Mouse (Mus musculus): ENCODE data around the gene Snx1. TPM values are rescaled to one million over a fixed set of nuclear protein-coding genes. Genes with fewer than 3 reads are reported as not detected.

The Snx1 gene
- 58.6 and 70.5 TPM in 2 replicates for polyA plus RNA-seq (2011; ENCODE audit: insufficient read length, low read depth, missing spikeins)

DNA sequence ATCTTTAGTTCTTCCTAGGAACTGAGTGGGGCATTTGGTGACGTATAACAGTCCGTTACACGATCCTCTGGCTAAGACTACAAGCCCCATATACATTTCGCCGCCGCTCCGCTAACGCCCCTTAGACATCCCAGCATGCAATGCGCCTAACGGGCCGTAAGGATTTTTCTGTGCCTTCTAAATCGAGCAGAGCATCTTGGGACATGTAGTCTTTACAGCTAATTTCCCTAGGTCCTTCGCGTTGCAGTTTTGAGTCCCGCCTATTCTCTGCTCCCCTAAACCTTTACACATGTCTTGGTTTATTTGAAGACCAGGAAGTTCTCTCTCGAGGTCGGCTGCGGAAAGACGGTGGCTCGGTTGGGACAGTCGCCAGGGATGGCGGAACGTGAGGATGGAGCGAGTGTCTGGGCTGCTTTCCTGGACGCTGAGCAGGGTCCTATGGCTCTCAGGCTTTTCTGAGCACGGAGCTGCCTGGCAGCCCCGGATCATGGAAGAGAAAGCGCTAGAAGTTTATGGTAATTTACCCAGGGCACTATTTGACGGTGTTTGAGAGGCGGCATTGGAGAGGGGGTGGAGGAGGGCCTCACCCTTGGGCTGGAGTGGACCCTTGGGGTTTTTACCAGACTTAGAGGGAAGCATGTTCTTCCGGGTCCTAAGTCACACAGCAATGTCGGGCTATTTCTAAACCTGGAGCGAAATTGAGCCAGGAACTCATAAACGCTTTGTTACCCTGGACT, at the start of gene Snx1, which contains the start of gene Ciao2a:
TSS of gene Snx1 (minus strand) at position 132 of the 737 bp plus-strand sequence.
TSS of gene Ciao2a (plus strand) at position 156 of the 737 bp plus-strand sequence.
- Histone ChIP-seq H3K4me1 (ENCODE audit: control insufficient read depth, insufficient read depth, low read length) (no peaks in the 10 kb centered on the region), H3K27ac (ENCODE audit: insufficient read depth, low read length) (peak within 1 kb of the TSS; percentile 67), H3K4me3 (ENCODE audit: insufficient read depth, low read length) (peak within 1 kb of the TSS; percentile 49)
- TF ChIP-seq CTCF (IDR thresholded peaks at IDR 0.05; ENCODE audit: borderline replicate concordance, insufficient read depth, low read length), result no peak
- TF ChIP-seq POLR2A (IDR thresholded peaks at IDR 0.05; ENCODE audit: low read depth, low read length), result peak; percentile 55

DNA sequence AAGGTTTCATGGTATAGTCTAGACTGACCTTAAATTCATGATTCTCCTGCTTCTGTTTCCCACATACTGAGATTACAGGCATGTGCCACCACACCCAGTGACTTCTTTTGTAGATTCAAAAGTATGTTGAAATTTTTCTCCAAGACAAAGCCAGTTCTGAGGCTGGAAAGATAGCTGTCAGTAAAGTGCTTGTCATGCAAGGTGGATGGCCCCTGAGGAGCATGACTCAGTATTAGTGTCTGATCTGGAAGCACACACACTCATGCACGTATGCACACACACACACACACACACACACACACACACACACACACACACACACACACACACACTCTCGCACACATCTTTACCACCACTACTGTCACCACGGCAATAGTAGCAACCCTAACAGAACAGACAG, 48.6 kb upstream of the Snx1 start:
- no peaks in the 10 kb centered on the region for H3K4me1 ChIP-seq (ENCODE audit: control insufficient read depth, insufficient read depth, low read length)
- no peak for TF ChIP-seq POLR2A (IDR thresholded peaks at IDR 0.05; ENCODE audit: low read depth, low read length)
- TF ChIP-seq CTCF (IDR thresholded peaks at IDR 0.05; ENCODE audit: borderline replicate concordance, insufficient read depth, low read length), result no peak
- no peak overlapping the region for H3K4me3 ChIP-seq (ENCODE audit: insufficient read depth, low read length)
- no peak overlapping the region for H3K27ac ChIP-seq (ENCODE audit: insufficient read depth, low read length)

DNA sequence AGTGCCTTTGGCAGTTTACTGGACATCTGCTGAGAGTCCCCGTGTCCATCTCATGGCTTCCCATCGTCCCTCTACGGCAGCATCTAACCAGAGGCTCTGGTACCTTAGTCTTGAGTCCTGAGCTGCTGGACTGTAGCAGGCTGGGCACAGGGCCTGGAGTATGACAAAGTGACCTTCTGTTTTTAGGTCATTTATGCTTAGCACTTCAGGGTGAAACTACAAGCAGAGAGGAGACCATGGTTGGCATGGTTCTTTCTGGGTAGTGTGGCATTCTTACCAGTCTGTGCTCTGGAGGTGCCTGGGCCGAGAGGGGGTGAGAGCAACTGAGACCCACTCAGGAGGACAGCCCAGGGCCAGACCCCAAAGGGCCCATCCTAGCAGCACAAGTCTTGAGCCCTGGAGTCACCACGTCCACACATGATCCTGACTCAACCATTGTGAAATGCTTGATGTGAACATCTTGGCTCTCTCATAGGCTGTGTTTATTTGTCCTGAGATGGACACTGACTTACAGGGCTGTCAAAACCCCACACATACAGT, 47.0 kb upstream of the Snx1 start:
- no peak for TF ChIP-seq CTCF (IDR thresholded peaks at IDR 0.05; ENCODE audit: borderline replicate concordance, insufficient read depth, low read length)
- TF ChIP-seq POLR2A (IDR thresholded peaks at IDR 0.05; ENCODE audit: low read depth, low read length), result no peak
- no peaks in the 10 kb centered on the region for H3K4me1 ChIP-seq (ENCODE audit: control insufficient read depth, insufficient read depth, low read length)
- no peak overlapping the region for H3K4me3 ChIP-seq (ENCODE audit: insufficient read depth, low read length)
- no peak overlapping the region for H3K27ac ChIP-seq (ENCODE audit: insufficient read depth, low read length)

DNA sequence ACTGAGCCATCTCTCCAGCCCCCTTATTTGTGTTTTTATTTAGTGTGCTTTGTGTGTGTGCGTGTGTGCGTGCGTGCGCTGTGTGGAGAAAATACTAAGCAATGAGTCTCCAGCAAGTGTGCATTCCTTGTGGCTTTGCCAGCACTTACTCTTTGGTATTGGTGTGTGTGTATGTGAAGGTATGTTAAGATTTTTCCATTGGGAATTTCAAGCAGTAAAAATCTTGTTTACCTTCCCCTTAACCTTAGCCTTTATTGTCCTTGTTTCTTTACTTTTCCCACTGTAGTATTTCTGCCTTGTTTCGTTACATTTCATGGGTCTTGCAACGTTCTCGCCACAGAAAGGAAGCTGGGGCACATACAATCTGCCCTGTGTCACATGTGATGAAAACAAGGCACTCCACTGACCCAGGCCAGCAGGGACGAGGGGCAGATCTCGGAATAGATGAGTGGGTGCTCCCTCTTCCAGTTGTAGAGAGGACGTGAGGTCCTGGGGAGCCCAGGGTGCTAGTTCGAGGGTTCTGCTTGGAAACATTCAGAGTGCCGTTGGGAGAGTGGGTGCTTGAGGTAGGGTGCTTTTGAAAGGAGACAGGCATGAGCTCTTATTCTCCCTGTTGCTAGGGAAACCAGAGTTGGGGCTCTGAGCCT, 45.0 kb upstream of the Snx1 start:
- H3K4me1 ChIP-seq (ENCODE audit: control insufficient read depth, insufficient read depth, low read length), result no peaks in the 10 kb centered on the region
- TF ChIP-seq CTCF (IDR thresholded peaks at IDR 0.05; ENCODE audit: borderline replicate concordance, insufficient read depth, low read length), result no peak
- TF ChIP-seq POLR2A (IDR thresholded peaks at IDR 0.05; ENCODE audit: low read depth, low read length), result no peak
- no peak overlapping the region for H3K4me3 ChIP-seq (ENCODE audit: insufficient read depth, low read length)
- no peak overlapping the region for H3K27ac ChIP-seq (ENCODE audit: insufficient read depth, low read length)

DNA sequence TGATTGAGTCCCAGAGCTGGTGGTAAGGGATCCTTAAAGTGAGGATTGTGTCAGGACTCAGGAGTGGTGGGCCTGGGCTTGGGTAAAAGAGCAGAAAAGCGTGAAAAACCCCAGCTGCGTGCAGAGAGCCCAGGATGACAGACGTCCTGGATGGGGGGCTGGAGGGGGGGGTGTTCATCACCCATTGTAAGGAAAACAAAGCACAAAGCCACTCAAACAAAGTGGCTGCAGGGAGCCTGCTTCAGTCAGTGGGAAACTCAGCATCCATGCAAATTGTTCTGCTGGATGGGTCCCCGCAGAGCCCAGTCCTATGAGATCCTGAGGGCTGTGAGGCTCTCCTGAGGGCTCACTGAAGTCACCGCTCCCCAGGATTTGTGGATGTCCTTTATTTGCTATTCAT, 44.1 kb upstream of the Snx1 start:
- TF ChIP-seq POLR2A (IDR thresholded peaks at IDR 0.05; ENCODE audit: low read depth, low read length) (no peak), CTCF (IDR thresholded peaks at IDR 0.05; ENCODE audit: borderline replicate concordance, insufficient read depth, low read length) (no peak)
- H3K4me1 ChIP-seq (ENCODE audit: control insufficient read depth, insufficient read depth, low read length), result no peaks in the 10 kb centered on the region
- no peak overlapping the region for H3K4me3 ChIP-seq (ENCODE audit: insufficient read depth, low read length)
- H3K27ac ChIP-seq (ENCODE audit: insufficient read depth, low read length), result no peak overlapping the region

DNA sequence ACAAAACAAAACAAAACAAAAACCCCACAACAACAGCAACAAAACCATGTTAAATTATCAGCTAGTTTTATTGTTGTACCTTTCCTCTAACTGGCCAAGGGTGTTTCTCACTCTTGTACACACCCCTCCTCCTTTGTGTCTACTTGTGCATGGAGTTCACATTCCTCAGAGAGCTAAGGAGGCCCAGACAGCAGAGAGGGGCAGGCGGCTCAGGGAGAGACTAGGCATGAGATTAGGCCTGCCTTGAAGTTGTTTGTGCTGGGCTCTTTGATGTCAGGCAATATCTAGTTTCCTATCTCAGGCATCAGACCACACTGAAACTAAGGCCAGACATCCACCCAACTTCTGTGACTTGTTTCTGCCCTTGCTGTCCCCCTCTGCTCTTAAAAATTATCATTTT, 41.8 kb upstream of the Snx1 start:
- H3K4me3 ChIP-seq (ENCODE audit: insufficient read depth, low read length), result no peak overlapping the region
- TF ChIP-seq CTCF (IDR thresholded peaks at IDR 0.05; ENCODE audit: borderline replicate concordance, insufficient read depth, low read length) (no peak), POLR2A (IDR thresholded peaks at IDR 0.05; ENCODE audit: low read depth, low read length) (no peak)
- H3K4me1 ChIP-seq (ENCODE audit: control insufficient read depth, insufficient read depth, low read length), result no peaks in the 10 kb centered on the region
- H3K27ac ChIP-seq (ENCODE audit: insufficient read depth, low read length), result no peak overlapping the region

DNA sequence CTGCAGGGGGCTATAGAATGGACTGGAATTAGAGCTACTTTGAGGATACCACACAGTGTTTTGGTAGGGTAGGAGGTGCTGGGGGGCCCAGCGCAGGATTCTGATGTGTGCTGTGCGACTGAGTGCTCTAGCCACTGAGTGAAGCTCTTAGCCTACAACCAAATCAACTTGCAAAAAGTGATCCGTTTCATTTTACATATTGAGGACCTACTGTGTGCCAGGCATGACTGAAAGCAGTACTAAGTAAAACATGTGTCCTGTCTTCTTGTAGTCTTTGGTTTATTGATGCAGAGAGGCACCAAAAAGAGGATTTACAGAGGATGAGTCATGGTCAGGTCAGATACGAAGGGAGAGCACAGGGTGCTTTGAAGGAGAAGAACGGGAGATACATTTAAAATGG, 40.8 kb upstream of the Snx1 start:
- H3K4me1 ChIP-seq (ENCODE audit: control insufficient read depth, insufficient read depth, low read length), result no peaks in the 10 kb centered on the region
- H3K27ac ChIP-seq (ENCODE audit: insufficient read depth, low read length), result no peak overlapping the region
- TF ChIP-seq CTCF (IDR thresholded peaks at IDR 0.05; ENCODE audit: borderline replicate concordance, insufficient read depth, low read length) (no peak), POLR2A (IDR thresholded peaks at IDR 0.05; ENCODE audit: low read depth, low read length) (no peak)
- H3K4me3 ChIP-seq (ENCODE audit: insufficient read depth, low read length), result no peak overlapping the region

DNA sequence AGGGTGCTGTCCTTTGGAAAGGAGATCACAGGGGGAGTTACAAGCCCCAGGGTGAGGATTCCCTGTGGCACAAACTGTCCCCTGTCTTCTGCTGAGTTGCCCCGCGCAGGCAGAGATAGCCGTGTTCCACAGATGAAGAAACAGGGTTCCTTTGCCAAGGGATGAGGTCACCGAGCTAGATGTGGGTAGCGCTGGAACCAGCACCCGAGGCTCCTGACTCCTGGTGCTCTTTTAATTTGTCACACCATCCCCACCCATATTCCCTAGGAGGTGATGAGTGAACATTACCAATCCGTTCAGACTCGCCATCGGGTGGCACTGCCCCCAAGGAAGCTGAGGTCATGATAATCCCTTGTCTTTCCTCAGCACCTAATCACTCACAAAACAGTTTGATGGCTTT, 36.6 kb upstream of the Snx1 start:
- TF ChIP-seq POLR2A (IDR thresholded peaks at IDR 0.05; ENCODE audit: low read depth, low read length), result no peak
- TF ChIP-seq CTCF (IDR thresholded peaks at IDR 0.05; ENCODE audit: borderline replicate concordance, insufficient read depth, low read length), result no peak
- H3K27ac ChIP-seq (ENCODE audit: insufficient read depth, low read length), result no peak overlapping the region
- H3K4me1 ChIP-seq (ENCODE audit: control insufficient read depth, insufficient read depth, low read length), result no peaks in the 10 kb centered on the region
- H3K4me3 ChIP-seq (ENCODE audit: insufficient read depth, low read length), result no peak overlapping the region

DNA sequence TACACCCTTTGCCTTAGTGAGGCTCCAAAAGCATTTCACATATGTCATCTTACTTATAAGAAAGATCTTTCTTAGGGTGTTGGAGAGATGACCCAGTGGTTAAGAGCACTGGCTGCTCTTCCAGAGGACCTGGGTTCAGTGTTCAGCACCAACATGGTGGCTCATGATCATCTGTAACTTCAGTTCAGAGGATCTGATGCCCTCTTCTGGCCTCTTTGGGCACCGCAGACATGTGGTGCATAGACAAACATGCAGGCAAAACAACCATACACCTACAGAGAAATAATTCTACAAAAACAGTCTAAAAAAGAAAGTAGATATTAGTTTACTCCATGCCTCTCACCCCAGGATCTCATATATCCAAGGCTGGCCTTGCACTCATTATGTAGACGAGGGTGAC, 33.8 kb upstream of the Snx1 start:
- no peak overlapping the region for H3K27ac ChIP-seq (ENCODE audit: insufficient read depth, low read length)
- no peak overlapping the region for H3K4me3 ChIP-seq (ENCODE audit: insufficient read depth, low read length)
- H3K4me1 ChIP-seq (ENCODE audit: control insufficient read depth, insufficient read depth, low read length), result no peaks in the 10 kb centered on the region
- TF ChIP-seq CTCF (IDR thresholded peaks at IDR 0.05; ENCODE audit: borderline replicate concordance, insufficient read depth, low read length), result no peak
- no peak for TF ChIP-seq POLR2A (IDR thresholded peaks at IDR 0.05; ENCODE audit: low read depth, low read length)

DNA sequence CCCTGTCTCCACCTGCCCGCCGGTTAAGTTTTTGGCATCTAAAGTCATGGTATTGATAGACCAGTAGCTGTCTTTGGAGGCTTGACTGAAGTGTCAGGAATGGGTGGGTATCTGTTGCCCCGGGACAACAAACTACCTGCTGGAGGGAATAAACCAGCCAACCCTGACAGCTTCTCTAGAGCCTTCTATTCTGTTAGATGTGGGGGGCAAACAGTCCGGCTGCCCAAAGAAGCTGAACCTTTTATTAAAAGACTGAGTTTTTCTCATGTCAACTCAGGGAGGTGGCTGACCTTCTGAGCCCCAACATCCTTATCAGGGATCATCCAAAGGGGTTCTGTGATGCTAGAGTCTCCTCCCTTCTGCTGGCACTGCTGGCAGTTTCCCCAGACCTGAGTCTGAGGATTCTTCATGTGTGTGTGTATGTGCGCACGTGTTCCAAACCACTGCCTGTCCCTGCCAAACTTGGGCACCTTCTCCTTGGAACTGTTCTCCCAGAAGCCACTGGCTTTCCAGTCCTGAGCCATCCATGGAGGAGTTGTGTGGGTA, 32.6 kb upstream of the Snx1 start:
- H3K4me1 ChIP-seq (ENCODE audit: control insufficient read depth, insufficient read depth, low read length), result no peaks in the 10 kb centered on the region
- TF ChIP-seq CTCF (IDR thresholded peaks at IDR 0.05; ENCODE audit: borderline replicate concordance, insufficient read depth, low read length) (no peak), POLR2A (IDR thresholded peaks at IDR 0.05; ENCODE audit: low read depth, low read length) (no peak)
- no peak overlapping the region for H3K4me3 ChIP-seq (ENCODE audit: insufficient read depth, low read length)
- no peak overlapping the region for H3K27ac ChIP-seq (ENCODE audit: insufficient read depth, low read length)
